Mouse (Mus musculus) hindbrain, embryonic 14.5 days (tissue): ENCODE data around the gene Grn. TPM values are rescaled to one million over a fixed set of nuclear protein-coding genes. Genes with fewer than 3 reads are reported as not detected.

Source experiments
- ATAC-seq: fragments of 200-750 bp; cut with Nextera tagmentation; 2 replicates; pipeline ENCODE4 v1.8.0; 2017; ENCODE audit warnings: moderate number of reproducible peaks, mild to moderate bottlenecking, moderate TSS enrichment, moderate library complexity; ENCODE audit not compliant: low FRiP score
- DNase-seq: peaks from one replicate; pipeline ENCODE4 v3.0.0-alpha.2; 2015; ENCODE audit warnings: low spot score
- H3K27ac ChIP-seq: fragments of 300-500 bp; sonication (generic); 2 replicates; pipeline ENCODE4 v1.5.1; 2014; ENCODE audit warnings: mild to moderate bottlenecking, moderate library complexity
- H3K27me3 ChIP-seq: fragments of 300-500 bp; sonication (generic); 2 replicates; pipeline ENCODE4 v1.6.1; 2014; ENCODE audit warnings: mild to moderate bottlenecking, low read length, mixed read lengths; ENCODE audit not compliant: control insufficient read depth, insufficient read depth
- H3K36me3 ChIP-seq: fragments of 300-500 bp; sonication (generic); replicated peaks from 2 replicates; pipeline ENCODE4 v1.6.1; 2014; ENCODE audit not compliant: control insufficient read depth, insufficient read depth
- H3K4me1 ChIP-seq: fragments of 300-500 bp; sonication (generic); replicated peaks from 2 replicates; pipeline ENCODE4 v1.6.1; 2014; ENCODE audit warnings: antibody characterized with exemption, low read length, mixed read lengths; ENCODE audit not compliant: control insufficient read depth, insufficient read depth
- H3K4me2 ChIP-seq: fragments of 300-500 bp; sonication (generic); replicated peaks from 2 replicates; pipeline ENCODE4 v1.6.1; 2014; ENCODE audit warnings: mild to moderate bottlenecking, moderate library complexity
- H3K4me3 ChIP-seq: fragments of 300-500 bp; sonication (generic); replicated peaks from 2 replicates; pipeline ENCODE4 v1.5.1; 2014; ENCODE audit warnings: mild to moderate bottlenecking, low read length
- H3K9ac ChIP-seq: fragments of 300-500 bp; sonication (generic); 2 replicates; pipeline ENCODE4 v1.6.1; 2014
- H3K9me3 ChIP-seq: fragments of 300-500 bp; sonication (generic); 2 replicates; pipeline ENCODE4 v1.6.1; 2016; ENCODE audit warnings: low read length; ENCODE audit not compliant: control insufficient read depth
- WGBS: fragments of 180-500 bp; shearing (Covaris S2); extraction: QIAGEN DNeasy Blood & Tissue Kit; methylation state at CpG from one replicate; pipeline ENCODE4 v1.1.7; 2014; 5-methylcytosine and 5-hydroxymethylcytosine counted together
- polyA plus RNA-seq: library from polyadenylated mRNA; unstranded; fragments of >200 nt; fragmentation: Nextera tagmentation; extraction: Ambion mirVana; gene quantifications from 2 replicates; pipeline ENCODE4 v1.2.1, GENCODE M21; 2014

Grn gene
- polyA plus RNA-seq, 1 experiment from 2014 or later = 63.6 TPM

GRCm38 (mm10) chr11:102436471-102436790, 6.3 kb downstream of the Grn start:
- no peaks in the 10 kb centered on the region for H3K27me3 ChIP-seq
- no peaks in the 10 kb centered on the region for H3K9me3 ChIP-seq
- H3K4me3 ChIP-seq = no peak overlapping the region
- peaks cover 75% of the 10 kb centered on the region for H3K36me3 ChIP-seq
- DNase-seq = no peak
- no peak for ATAC-seq
- H3K27ac ChIP-seq = no peak overlapping the region
- WGBS = 87% methylated on average over 10 of the region's 10 CpGs
- H3K4me2 ChIP-seq = no peak overlapping the region
- no peak overlapping the region for H3K9ac ChIP-seq
- peaks cover 18% of the 10 kb centered on the region for H3K4me1 ChIP-seq

- Histone ChIP-seq H3K4me3 (peak overlapping the region; percentile 14), H3K4me2 (peak overlapping the region; percentile 44), H3K36me3 (peaks cover 85% of the 10 kb centered on the region), H3K9ac (peak overlapping the region; percentile 41), H3K4me1 (peaks cover 18% of the 10 kb centered on the region), H3K27ac (no peak overlapping the region), H3K9me3 (no peaks in the 10 kb centered on the region), H3K27me3 (no peaks in the 10 kb centered on the region)
- ATAC-seq (no peak), DNase-seq (no peak)
- 5% methylated on average over 86 of the region's 87 CpGs for WGBS
Measured at GRCm38 (mm10) chr11:102437120-102438061, 7.3 kb downstream of the Grn start.

GRCm38 (mm10) chr11:102438212-102439092, 8.3 kb downstream of the Grn start:
- ATAC-seq (peak; percentile 33; the same call in 1 of the 2 replicates), DNase-seq (peak; percentile 81)
- H3K9me3 ChIP-seq = no peaks in the 10 kb centered on the region
- peak overlapping the region; percentile 44 for H3K4me2 ChIP-seq
- H3K36me3 ChIP-seq = peaks cover 95% of the 10 kb centered on the region
- H3K27ac ChIP-seq = no peak overlapping the region
- no peaks in the 10 kb centered on the region for H3K27me3 ChIP-seq
- WGBS = 10% methylated on average over 77 of the region's 77 CpGs
- peak overlapping the region; percentile 41 for H3K9ac ChIP-seq
- H3K4me3 ChIP-seq = peak overlapping the region; percentile 14
- H3K4me1 ChIP-seq = peaks cover 18% of the 10 kb centered on the region

- ATAC-seq (no peak), DNase-seq (no peak)
- Histone ChIP-seq H3K36me3 (peaks cover 95% of the 10 kb centered on the region), H3K9ac (0 out of 2 replicates have a peak overlapping the region, but pooled peaks have one; percentile 41), H3K4me3 (no peak overlapping the region), H3K4me2 (no peak overlapping the region), H3K27ac (no peak overlapping the region), H3K4me1 (peaks cover 26% of the 10 kb centered on the region), H3K9me3 (no peaks in the 10 kb centered on the region), H3K27me3 (no peaks in the 10 kb centered on the region)
- 73% methylated on average over 14 of the region's 14 CpGs for WGBS
Measured at GRCm38 (mm10) chr11:102439093-102440082, 9.3 kb downstream of the Grn start.

DNA sequence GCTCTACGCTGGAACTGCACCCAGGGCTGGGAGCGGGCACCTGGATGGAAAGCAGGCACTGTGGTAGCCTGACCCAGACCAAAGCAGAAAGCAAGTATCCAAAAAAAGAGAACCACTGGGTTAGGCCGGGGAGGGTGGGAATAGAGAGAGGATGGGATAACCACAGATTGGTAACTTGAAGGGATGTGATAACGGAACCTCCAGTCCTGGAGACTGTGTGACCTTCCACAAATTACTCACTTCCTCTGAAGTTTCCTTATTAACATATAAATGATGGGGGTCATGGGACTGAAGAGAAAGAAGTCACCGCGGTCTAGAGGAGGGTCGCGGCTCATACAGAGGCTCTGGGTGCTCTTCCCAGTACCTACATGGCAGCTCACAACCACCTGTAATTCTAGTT, 10.1 kb downstream of the Grn start:
- no peak overlapping the region for H3K9ac ChIP-seq
- no peak for DNase-seq
- no peak overlapping the region for H3K27ac ChIP-seq
- H3K9me3 ChIP-seq = no peaks in the 10 kb centered on the region
- H3K36me3 ChIP-seq = peaks cover 87% of the 10 kb centered on the region
- no peaks in the 10 kb centered on the region for H3K27me3 ChIP-seq
- ATAC-seq = no peak
- H3K4me3 ChIP-seq = no peak overlapping the region
- H3K4me2 ChIP-seq = no peak overlapping the region
- 78% methylated on average over 8 of the region's 8 CpGs for WGBS
- H3K4me1 ChIP-seq = peaks cover 34% of the 10 kb centered on the region

GRCm38 (mm10) chr11:102441434-102441833, 11.3 kb downstream of the Grn start:
- Histone ChIP-seq H3K27me3 (no peaks in the 10 kb centered on the region), H3K4me1 (peaks cover 46% of the 10 kb centered on the region), H3K4me3 (no peak overlapping the region), H3K9me3 (no peaks in the 10 kb centered on the region), H3K9ac (no peak overlapping the region), H3K36me3 (peaks cover 76% of the 10 kb centered on the region), H3K27ac (no peak overlapping the region), H3K4me2 (no peak overlapping the region)
- WGBS = 73% methylated on average over 3 of the region's 3 CpGs
- DNase-seq = no peak
- no peak for ATAC-seq

- H3K9me3 ChIP-seq = no peaks in the 10 kb centered on the region
- ATAC-seq = no peak
- H3K4me2 ChIP-seq = no peak overlapping the region
- H3K27me3 ChIP-seq = no peaks in the 10 kb centered on the region
- 77% methylated on average over 6 of the region's 6 CpGs for WGBS
- no peak overlapping the region for H3K27ac ChIP-seq
- H3K4me1 ChIP-seq = peaks cover 44% of the 10 kb centered on the region
- no peak overlapping the region for H3K9ac ChIP-seq
- no peak overlapping the region for H3K4me3 ChIP-seq
- no peak for DNase-seq
- H3K36me3 ChIP-seq = peaks cover 70% of the 10 kb centered on the region
Measured at GRCm38 (mm10) chr11:102442089-102442488, 12.0 kb downstream of the Grn start.

- peaks cover 54% of the 10 kb centered on the region for H3K36me3 ChIP-seq
- H3K9me3 ChIP-seq = no peaks in the 10 kb centered on the region
- no peak overlapping the region for H3K27ac ChIP-seq
- no peak overlapping the region for H3K4me2 ChIP-seq
- H3K27me3 ChIP-seq = no peaks in the 10 kb centered on the region
- no peak for ATAC-seq
- no peak for DNase-seq
- no peak overlapping the region for H3K4me3 ChIP-seq
- WGBS = 72% methylated on average over 12 of the region's 12 CpGs
- H3K4me1 ChIP-seq = peaks cover 34% of the 10 kb centered on the region
- no peak overlapping the region for H3K9ac ChIP-seq
Measured at GRCm38 (mm10) chr11:102443740-102444139, 13.6 kb downstream of the Grn start.
